Mouse (Mus musculus) fibroblast of lung, adult 2 months (primary cell): ENCODE data around the gene Phrf1.

Source experiments
- DNase-seq: peaks from one replicate; pipeline ENCODE4 v3.0.0-alpha.2; 2011; ENCODE audit warnings: low read depth

Phrf1 gene

GRCm38 (mm10) chr7:141293852-141294471 is 65.4 kb downstream of the Phrf1 start:
- DNase-seq: no peak

GRCm38 (mm10) chr7:141294479-141294878 is 65.9 kb downstream of the Phrf1 start:
- DNase-seq: no peak

- no peak for DNase-seq
These were observed 69.5 kb downstream of the Phrf1 start for GRCm38 (mm10) chr7:141297926-141298650.

- DNase-seq: no peak
These were observed 70.6 kb downstream of the Phrf1 start for GRCm38 (mm10) chr7:141299175-141299574.

GRCm38 (mm10) chr7:141301386-141301785 is 72.8 kb downstream of the Phrf1 start:
- no peak for DNase-seq

- DNase-seq: no peak
These were observed 74.2 kb downstream of the Phrf1 start for GRCm38 (mm10) chr7:141302702-141303268.

- DNase-seq: no peak
These were observed 76.0 kb downstream of the Phrf1 start for GRCm38 (mm10) chr7:141304537-141304936.
